Mouse (Mus musculus) midbrain, embryonic 12.5 days (tissue): ENCODE results near the gene Eif3k. TPM values are rescaled to one million over a fixed set of nuclear protein-coding genes. Genes with fewer than 3 reads are reported as not detected.

Experiments
- ATAC-seq: fragments of 200-750 bp; cut with Nextera tagmentation; 2 replicates; pipeline ENCODE4 v1.8.0; 2017; ENCODE audit warnings: low read depth, moderate TSS enrichment, moderate library complexity; ENCODE audit not compliant: low FRiP score
- H3K27ac ChIP-seq: fragments of 300-500 bp; sonication (generic); replicated peaks from 2 replicates; pipeline ENCODE4 v1.5.1; 2016; ENCODE audit warnings: mild to moderate bottlenecking
- H3K27me3 ChIP-seq: fragments of 300-500 bp; sonication (generic); 2 replicates; pipeline ENCODE4 v1.6.1; 2016; ENCODE audit warnings: mild to moderate bottlenecking
- H3K36me3 ChIP-seq: fragments of 300-500 bp; sonication (generic); 2 replicates; pipeline ENCODE4 v1.6.1; 2016
- H3K4me1 ChIP-seq: fragments of 300-500 bp; sonication (generic); 2 replicates; pipeline ENCODE4 v1.6.1; 2016
- H3K4me2 ChIP-seq: fragments of 300-500 bp; sonication (generic); replicated peaks from 2 replicates; pipeline ENCODE4 v1.6.1; 2016; ENCODE audit warnings: mild to moderate bottlenecking, moderate library complexity
- H3K4me3 ChIP-seq: fragments of 300-500 bp; sonication (generic); 2 replicates; pipeline ENCODE4 v1.5.1; 2016; ENCODE audit warnings: mild to moderate bottlenecking
- H3K9ac ChIP-seq: fragments of 300-500 bp; sonication (generic); replicated peaks from 2 replicates; pipeline ENCODE4 v1.6.1; 2016; ENCODE audit warnings: mild to moderate bottlenecking, moderate library complexity
- H3K9me3 ChIP-seq: fragments of 300-500 bp; sonication (generic); 2 replicates; pipeline ENCODE4 v1.6.1; 2016; ENCODE audit warnings: mild to moderate bottlenecking
- WGBS: fragments of 180-500 bp; shearing (Covaris S2); methylation state at CpG from one replicate; pipeline ENCODE4 v1.1.7; 2016; 5-methylcytosine and 5-hydroxymethylcytosine counted together
- polyA plus RNA-seq: library from polyadenylated mRNA; unstranded; fragments of >200 nt; fragmentation: Nextera tagmentation; extraction: Ambion mirVana; gene quantifications from 2 replicates; pipeline ENCODE4 v1.2.1, GENCODE M21; 2016

The Eif3k gene
- polyA plus RNA-seq: 324 and 335 TPM in 2 replicates

GRCm38 (mm10) chr7:28981651-28982273 lies at the start of gene Eif3k, which contains the start of gene Map4k1:
Gene Eif3k, minus strand, starts transcription at chr7:28981864.
Gene Map4k1, plus strand, starts transcription at chr7:28982050.
- peak; percentile 96 for ATAC-seq
- under 1% methylated on average over 36 of the region's 36 CpGs for WGBS
- H3K4me2 ChIP-seq: peak within 1 kb of the TSS; percentile 86
- H3K36me3 ChIP-seq: peaks cover 26% of the 10 kb centered on the region
- no peaks in the 10 kb centered on the region for H3K27me3 ChIP-seq
- peak within 1 kb of the TSS; percentile 77 for H3K9ac ChIP-seq
- H3K4me3 ChIP-seq: peak within 1 kb of the TSS; percentile 80
- peak within 1 kb of the TSS; percentile 69 for H3K27ac ChIP-seq
- H3K4me1 ChIP-seq: peaks cover 14% of the 10 kb centered on the region
- no peaks in the 10 kb centered on the region for H3K9me3 ChIP-seq

GRCm38 (mm10) chr7:29029690-29030656 lies 48.3 kb upstream of the Eif3k start:
- WGBS: 91% methylated on average over 14 of the region's 14 CpGs
- H3K4me2 ChIP-seq: no peak overlapping the region
- no peak overlapping the region for H3K27ac ChIP-seq
- no peak for ATAC-seq
- H3K9ac ChIP-seq: no peak overlapping the region
- H3K9me3 ChIP-seq: no peaks in the 10 kb centered on the region
- no peaks in the 10 kb centered on the region for H3K36me3 ChIP-seq
- no peaks in the 10 kb centered on the region for H3K27me3 ChIP-seq
- no peaks in the 10 kb centered on the region for H3K4me1 ChIP-seq
- H3K4me3 ChIP-seq: no peak overlapping the region

- H3K27me3 ChIP-seq: no peaks in the 10 kb centered on the region
- no peak overlapping the region for H3K27ac ChIP-seq
- H3K4me3 ChIP-seq: no peak overlapping the region
- H3K4me2 ChIP-seq: no peak overlapping the region
- 83% methylated on average over 6 of the region's 6 CpGs for WGBS
- no peaks in the 10 kb centered on the region for H3K36me3 ChIP-seq
- ATAC-seq: no peak
- no peak overlapping the region for H3K9ac ChIP-seq
- no peaks in the 10 kb centered on the region for H3K4me1 ChIP-seq
- no peaks in the 10 kb centered on the region for H3K9me3 ChIP-seq
Observed at GRCm38 (mm10) chr7:29028761-29029160, 47.1 kb upstream of the Eif3k start.

GRCm38 (mm10) chr7:29026811-29027210 lies 45.1 kb upstream of the Eif3k start:
- WGBS: 68% methylated on average over 4 of the region's 4 CpGs
- Histone ChIP-seq H3K4me1 (no peaks in the 10 kb centered on the region), H3K27me3 (no peaks in the 10 kb centered on the region), H3K4me2 (no peak overlapping the region), H3K9me3 (no peaks in the 10 kb centered on the region), H3K27ac (no peak overlapping the region), H3K4me3 (no peak overlapping the region), H3K36me3 (no peaks in the 10 kb centered on the region), H3K9ac (no peak overlapping the region)
- no peak for ATAC-seq

- no peak overlapping the region for H3K9ac ChIP-seq
- H3K4me3 ChIP-seq: no peak overlapping the region
- H3K4me1 ChIP-seq: no peaks in the 10 kb centered on the region
- H3K27me3 ChIP-seq: peaks cover 3% of the 10 kb centered on the region; the same call in 1 of the 2 replicates
- H3K36me3 ChIP-seq: no peaks in the 10 kb centered on the region
- 94% methylated on average over 5 of the region's 5 CpGs for WGBS
- no peak for ATAC-seq
- no peak overlapping the region for H3K4me2 ChIP-seq
- H3K27ac ChIP-seq: no peak overlapping the region
- H3K9me3 ChIP-seq: no peaks in the 10 kb centered on the region
Observed at GRCm38 (mm10) chr7:29026195-29026594, 44.5 kb upstream of the Eif3k start.

GRCm38 (mm10) chr7:29025566-29025965 lies 43.9 kb upstream of the Eif3k start:
- H3K9me3 ChIP-seq: no peaks in the 10 kb centered on the region
- peaks cover 9% of the 10 kb centered on the region for H3K27me3 ChIP-seq
- WGBS: 88% methylated on average over 7 of the region's 7 CpGs
- H3K4me2 ChIP-seq: no peak overlapping the region
- H3K9ac ChIP-seq: no peak overlapping the region
- H3K4me3 ChIP-seq: no peak overlapping the region
- no peak for ATAC-seq
- H3K27ac ChIP-seq: no peak overlapping the region
- no peaks in the 10 kb centered on the region for H3K4me1 ChIP-seq
- no peaks in the 10 kb centered on the region for H3K36me3 ChIP-seq

- Histone ChIP-seq H3K27me3 (peaks cover 30% of the 10 kb centered on the region), H3K27ac (no peak overlapping the region), H3K4me1 (peaks cover 9% of the 10 kb centered on the region), H3K9me3 (no peaks in the 10 kb centered on the region), H3K4me3 (no peak overlapping the region), H3K36me3 (no peaks in the 10 kb centered on the region), H3K9ac (no peak overlapping the region), H3K4me2 (no peak overlapping the region)
- ATAC-seq: no peak
- WGBS: 90% methylated on average over 8 of the region's 8 CpGs
Observed at GRCm38 (mm10) chr7:29023514-29023913, 41.9 kb upstream of the Eif3k start.

GRCm38 (mm10) chr7:29022479-29022878 lies 40.8 kb upstream of the Eif3k start:
- Histone ChIP-seq H3K9me3 (no peaks in the 10 kb centered on the region), H3K27me3 (peaks cover 40% of the 10 kb centered on the region), H3K4me2 (no peak overlapping the region), H3K9ac (peak overlapping the region; percentile 20; the same call in 1 of the 2 replicates), H3K4me3 (no peak overlapping the region), H3K4me1 (peaks cover 9% of the 10 kb centered on the region), H3K27ac (no peak overlapping the region), H3K36me3 (no peaks in the 10 kb centered on the region)
- 91% methylated on average over 8 of the region's 8 CpGs for WGBS
- no peak for ATAC-seq

GRCm38 (mm10) chr7:29019447-29020220 lies 38.0 kb upstream of the Eif3k start:
- Histone ChIP-seq H3K9me3 (no peaks in the 10 kb centered on the region), H3K27ac (no peak overlapping the region), H3K4me1 (peaks cover 9% of the 10 kb centered on the region), H3K4me2 (peak overlapping the region; percentile 66), H3K9ac (peak overlapping the region; percentile 52), H3K36me3 (no peaks in the 10 kb centered on the region), H3K4me3 (peak overlapping the region; percentile 45), H3K27me3 (peaks cover 51% of the 10 kb centered on the region)
- ATAC-seq: no peak
- 5% methylated on average over 76 of the region's 88 CpGs for WGBS

- H3K27ac ChIP-seq: no peak overlapping the region
- WGBS: 82% methylated on average over 7 of the region's 7 CpGs
- ATAC-seq: no peak
- peaks cover 9% of the 10 kb centered on the region for H3K4me1 ChIP-seq
- H3K9me3 ChIP-seq: no peaks in the 10 kb centered on the region
- peaks cover 51% of the 10 kb centered on the region for H3K27me3 ChIP-seq
- H3K4me2 ChIP-seq: no peak overlapping the region
- H3K9ac ChIP-seq: no peak overlapping the region
- H3K4me3 ChIP-seq: no peak overlapping the region
- H3K36me3 ChIP-seq: no peaks in the 10 kb centered on the region
Observed at GRCm38 (mm10) chr7:29017222-29017621, 35.6 kb upstream of the Eif3k start.

GRCm38 (mm10) chr7:29016440-29016839 lies 34.8 kb upstream of the Eif3k start:
- H3K36me3 ChIP-seq: no peaks in the 10 kb centered on the region
- no peak overlapping the region for H3K4me2 ChIP-seq
- H3K4me1 ChIP-seq: peaks cover 9% of the 10 kb centered on the region
- no peak overlapping the region for H3K9ac ChIP-seq
- 88% methylated on average over 7 of the region's 7 CpGs for WGBS
- no peak overlapping the region for H3K27ac ChIP-seq
- H3K4me3 ChIP-seq: no peak overlapping the region
- H3K27me3 ChIP-seq: peaks cover 51% of the 10 kb centered on the region
- no peak for ATAC-seq
- H3K9me3 ChIP-seq: no peaks in the 10 kb centered on the region
